Mouse (Mus musculus): ENCODE results near the gene Tssc4. TPM values are rescaled to one million over a fixed set of nuclear protein-coding genes. Genes with fewer than 3 reads are reported as not detected.

Tssc4 gene
- total RNA-seq, 2 experiments from 2014 or later = 38.0 to 41.5 TPM

- no peak for TF ChIP-seq CTCF (IDR thresholded peaks at IDR 0.05)
- intact Hi-C loops (cut with DNase I) = no loop called here
- Histone ChIP-seq H3K4me3 (no peak overlapping the region), H3K27ac (no peak overlapping the region)
- DNase-seq (ENCODE audit: extremely low spot score in 1 of 2, low spot score in 2 of 2) = no peak
Measured at GRCm38 (mm10) chr7:143105258-143105897, 36.3 kb downstream of the Tssc4 start.

- DNase-seq (ENCODE audit: extremely low spot score in 1 of 2, low spot score in 2 of 2) = no peak
- no peak for TF ChIP-seq CTCF (IDR thresholded peaks at IDR 0.05)
- no peak within 1 kb of the TSS for H3K27ac ChIP-seq
- H3K4me3 ChIP-seq = peak within 1 kb of the TSS; percentile 37
- intact Hi-C loops (cut with DNase I) = no loop called here
Measured at GRCm38 (mm10) chr7:143106062-143106461, 37.0 kb downstream of the Tssc4 start, which contains the start of gene Kcnq1. TSS of gene Kcnq1 (plus strand) at chr7:143106362.

GRCm38 (mm10) chr7:143106672-143107465, 37.8 kb downstream of the Tssc4 start:
- H3K27ac ChIP-seq = no peak overlapping the region
- peak overlapping the region; percentile 37 for H3K4me3 ChIP-seq
- intact Hi-C loops (cut with DNase I) = no loop called here
- no peak for DNase-seq (ENCODE audit: extremely low spot score in 1 of 2, low spot score in 2 of 2)
- no peak for TF ChIP-seq CTCF (IDR thresholded peaks at IDR 0.05)

DNA sequence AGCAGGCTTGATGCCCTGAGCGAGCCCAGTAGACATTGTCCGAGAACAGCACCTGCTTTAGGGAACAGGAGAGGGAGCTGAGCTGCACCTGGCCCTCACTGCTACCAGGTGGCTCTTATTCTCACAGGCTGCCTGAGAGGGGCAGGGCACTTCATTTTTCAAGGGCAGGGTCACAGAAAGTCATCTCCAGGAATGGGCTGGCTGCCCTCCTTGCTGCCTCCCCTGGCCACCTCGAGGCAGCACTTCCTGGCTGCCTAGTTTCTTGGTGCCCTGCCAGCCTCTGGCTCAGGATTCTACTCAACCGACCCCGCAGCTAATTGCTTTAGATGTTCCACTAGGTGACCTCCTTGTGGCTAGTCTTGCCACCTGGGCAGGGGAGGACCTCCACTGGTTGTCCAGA, 39.2 kb downstream of the Tssc4 start:
- no peak for DNase-seq (ENCODE audit: extremely low spot score in 1 of 2, low spot score in 2 of 2)
- Histone ChIP-seq H3K27ac (no peak overlapping the region), H3K4me3 (no peak overlapping the region)
- intact Hi-C loops (cut with DNase I) = no loop called here
- TF ChIP-seq CTCF (IDR thresholded peaks at IDR 0.05) = no peak

DNA sequence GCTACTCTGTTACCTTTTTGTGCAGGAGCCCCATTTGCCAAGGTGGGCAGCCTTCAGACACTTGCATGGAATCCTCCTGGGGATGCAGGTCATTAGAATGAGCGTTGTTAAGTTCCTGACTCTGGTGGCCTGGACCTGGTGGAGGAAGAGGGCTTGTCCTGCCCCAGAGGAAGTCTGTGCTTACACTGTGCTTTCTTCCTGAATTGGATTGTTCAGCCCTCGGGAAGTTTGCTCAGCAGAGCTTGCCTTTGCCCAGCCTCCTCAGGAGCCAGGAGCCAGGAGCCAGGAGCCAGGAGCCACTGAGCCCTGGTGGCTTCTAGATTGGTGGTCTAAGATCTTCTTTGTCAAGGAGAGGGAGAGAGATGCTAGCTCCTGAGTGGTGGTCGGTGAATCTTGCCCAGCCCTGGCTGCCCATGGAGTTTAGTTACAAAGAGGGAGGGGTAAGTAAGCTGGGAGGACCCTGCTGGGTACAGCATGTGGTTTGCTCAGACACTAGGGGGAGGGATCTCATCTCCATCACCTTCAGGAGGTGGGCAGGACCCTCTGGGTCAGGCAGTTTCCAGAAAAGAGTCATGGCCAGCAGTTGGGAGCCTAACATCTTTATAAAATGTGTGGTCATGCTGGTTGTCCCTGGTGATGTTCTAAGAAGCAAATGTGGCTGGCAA, 40.1 kb downstream of the Tssc4 start:
- Histone ChIP-seq H3K4me3 (no peak overlapping the region), H3K27ac (no peak overlapping the region)
- no peak for DNase-seq (ENCODE audit: extremely low spot score in 1 of 2, low spot score in 2 of 2)
- no peak for TF ChIP-seq CTCF (IDR thresholded peaks at IDR 0.05)
- intact Hi-C loops (cut with DNase I) = no loop called here

DNA sequence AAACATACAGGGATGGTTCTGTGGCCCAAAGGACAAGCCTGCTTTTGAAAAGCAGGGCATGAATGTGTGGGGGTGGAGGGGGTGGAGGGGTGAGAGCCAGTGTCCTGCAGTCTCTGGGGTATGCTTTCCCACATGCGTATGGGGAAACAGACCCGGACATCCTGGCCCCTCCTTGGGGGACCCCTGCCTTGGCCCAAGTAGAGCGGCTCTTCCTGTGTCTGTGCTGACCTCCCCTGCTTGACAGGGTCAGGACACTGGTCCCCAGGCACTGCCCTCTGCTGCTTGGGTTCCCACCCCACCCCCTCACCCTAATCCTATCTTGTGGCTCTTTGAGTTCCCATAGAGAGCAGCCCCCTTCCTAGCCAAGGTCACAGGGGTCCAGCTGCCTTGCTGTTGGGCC, 40.6 kb downstream of the Tssc4 start:
- DNase-seq (ENCODE audit: extremely low spot score in 1 of 2, low spot score in 2 of 2) = no peak
- intact Hi-C loops (cut with DNase I) = no loop called here
- Histone ChIP-seq H3K27ac (no peak overlapping the region), H3K4me3 (no peak overlapping the region)
- TF ChIP-seq CTCF (IDR thresholded peaks at IDR 0.05) = no peak

GRCm38 (mm10) chr7:143110803-143111202, 41.8 kb downstream of the Tssc4 start:
- DNase-seq (ENCODE audit: extremely low spot score in 1 of 2, low spot score in 2 of 2) = no peak
- peak; percentile 4 for TF ChIP-seq CTCF (IDR thresholded peaks at IDR 0.05)
- Histone ChIP-seq H3K27ac (no peak overlapping the region), H3K4me3 (no peak overlapping the region)
- intact Hi-C loops (cut with DNase I) = no loop called here

- no peak for DNase-seq (ENCODE audit: extremely low spot score in 1 of 2, low spot score in 2 of 2)
Measured at GRCm38 (mm10) chr7:143111719-143112118, 42.7 kb downstream of the Tssc4 start.

GRCm38 (mm10) chr7:143112395-143112794, 43.3 kb downstream of the Tssc4 start:
- H3K4me3 ChIP-seq = no peak overlapping the region
- H3K27ac ChIP-seq = no peak overlapping the region
- intact Hi-C loops (cut with DNase I) = no loop called here
- no peak for DNase-seq (ENCODE audit: extremely low spot score in 1 of 2, low spot score in 2 of 2)
- TF ChIP-seq CTCF (IDR thresholded peaks at IDR 0.05) = no peak

More at GRCm38 (mm10) chr7:143111719-143112118, 42.7 kb downstream of the Tssc4 start:
- intact Hi-C loops (cut with DNase I) = no loop called here
- TF ChIP-seq CTCF (IDR thresholded peaks at IDR 0.05) = no peak
- H3K4me3 ChIP-seq = no peak overlapping the region
- no peak overlapping the region for H3K27ac ChIP-seq

GRCm38 (mm10) chr7:143114773-143115172, 45.7 kb downstream of the Tssc4 start:
- no peak for TF ChIP-seq CTCF (IDR thresholded peaks at IDR 0.05)
- Histone ChIP-seq H3K4me3 (no peak overlapping the region), H3K27ac (no peak overlapping the region)
- DNase-seq (ENCODE audit: extremely low spot score in 1 of 2, low spot score in 2 of 2) = no peak
- intact Hi-C loops (cut with DNase I) = no loop called here

GRCm38 (mm10) chr7:143116521-143116920, 47.5 kb downstream of the Tssc4 start:
- no peak overlapping the region for H3K4me3 ChIP-seq
- DNase-seq (ENCODE audit: extremely low spot score in 1 of 2, low spot score in 2 of 2) = no peak
- H3K27ac ChIP-seq = no peak overlapping the region
- intact Hi-C loops (cut with DNase I) = no loop called here
- no peak for TF ChIP-seq CTCF (IDR thresholded peaks at IDR 0.05)

DNA sequence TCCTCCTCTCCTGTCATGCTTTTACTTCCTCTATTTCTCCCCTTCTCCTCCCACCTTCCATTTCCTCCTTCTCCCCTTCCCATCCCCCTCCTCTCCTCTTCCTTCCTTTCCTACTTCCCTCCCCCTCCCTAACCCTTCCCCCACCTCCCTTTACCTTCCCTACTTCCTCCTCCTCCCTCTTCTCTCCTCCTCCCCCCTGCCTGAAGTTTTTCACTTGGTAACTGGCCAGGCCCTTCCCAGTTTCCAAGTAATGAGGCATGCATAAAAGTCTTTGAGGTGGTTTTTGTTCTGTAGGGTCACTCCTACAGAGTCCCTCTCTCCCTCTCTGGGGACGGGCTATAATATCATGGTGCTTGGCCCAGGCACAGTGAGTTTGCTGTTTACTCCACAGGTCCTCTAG, 50.4 kb downstream of the Tssc4 start:
- no peak overlapping the region for H3K27ac ChIP-seq
- no peak overlapping the region for H3K4me3 ChIP-seq
- DNase-seq (ENCODE audit: extremely low spot score in 1 of 2, low spot score in 2 of 2) = no peak
- intact Hi-C loops (cut with DNase I) = no loop called here
- no peak for TF ChIP-seq CTCF (IDR thresholded peaks at IDR 0.05)
